Mouse (Mus musculus): ENCODE results near the gene Gmppa. TPM values are rescaled to one million over a fixed set of nuclear protein-coding genes. Genes with fewer than 3 reads are reported as not detected.

Gene Gmppa
- 54.8 and 55.8 TPM in 2 replicates for polyA plus RNA-seq (2016; fragmentation: Nextera tagmentation; extraction: Ambion mirVana)

DNA sequence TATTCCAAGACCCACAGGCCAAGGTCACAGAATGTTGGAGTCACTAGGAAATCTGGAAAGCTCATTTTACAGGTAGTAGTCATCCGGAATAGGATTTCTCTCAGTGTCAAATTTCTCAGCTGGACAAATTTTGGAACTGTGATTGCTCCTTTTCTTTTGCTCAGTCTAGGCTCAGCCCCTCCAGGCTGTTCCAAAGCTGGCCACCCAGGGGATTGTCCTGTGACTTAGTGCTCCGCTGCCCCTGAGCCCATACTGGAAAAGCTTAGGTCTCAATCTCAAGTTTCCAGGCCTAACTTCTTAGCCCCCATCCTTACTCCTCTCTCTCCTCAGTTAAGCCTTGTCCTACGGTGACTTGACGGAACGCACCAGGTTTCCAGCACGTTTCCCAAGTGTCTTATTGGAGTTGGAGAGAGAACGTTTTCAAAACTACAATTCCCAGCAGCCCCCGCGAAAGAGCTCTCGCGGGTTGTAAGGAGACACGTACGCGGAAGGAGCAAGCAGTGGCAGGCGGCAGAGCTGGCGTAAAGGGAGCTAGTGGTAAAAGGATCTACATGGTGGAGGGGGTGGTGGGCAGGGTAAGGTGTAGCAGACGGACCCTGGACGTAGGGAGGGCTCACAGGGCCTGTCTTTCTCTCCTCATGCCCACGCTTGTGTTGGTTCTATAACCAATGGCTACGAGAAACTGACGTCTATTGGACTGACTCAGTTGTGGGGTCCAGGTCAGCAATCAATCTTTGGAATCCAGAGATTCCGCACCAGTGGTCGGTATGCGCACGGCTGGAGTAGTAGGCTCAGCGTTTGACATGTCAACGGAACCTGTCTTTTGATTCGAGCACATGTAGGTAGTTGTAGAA is at the start of gene Gmppa:
Gene Gmppa, plus strand, starts transcription at position 456 of the 854 bp plus-strand sequence.
- Histone ChIP-seq H3K27me3 (peaks cover 12% of the 10 kb centered on the region; the same call in 1 of the 2 replicates), H3K9me3 (no peaks in the 10 kb centered on the region), H3K36me3 (replicated peaks) (no peaks in the 10 kb centered on the region; the same call in 1 of the 2 replicates), H3K4me1 (peaks cover 21% of the 10 kb centered on the region), H3K4me3 (replicated peaks) (peak within 1 kb of the TSS; percentile 62), H3K4me2 (peak within 1 kb of the TSS; percentile 79), H3K9ac (peak within 1 kb of the TSS; percentile 68), H3K27ac (peak within 1 kb of the TSS; percentile 38; the same call in 1 of the 2 replicates)
- 6% methylated on average over 28 of the region's 28 CpGs for WGBS
- ATAC-seq (ENCODE audit: low FRiP score): peak; percentile 86

DNA sequence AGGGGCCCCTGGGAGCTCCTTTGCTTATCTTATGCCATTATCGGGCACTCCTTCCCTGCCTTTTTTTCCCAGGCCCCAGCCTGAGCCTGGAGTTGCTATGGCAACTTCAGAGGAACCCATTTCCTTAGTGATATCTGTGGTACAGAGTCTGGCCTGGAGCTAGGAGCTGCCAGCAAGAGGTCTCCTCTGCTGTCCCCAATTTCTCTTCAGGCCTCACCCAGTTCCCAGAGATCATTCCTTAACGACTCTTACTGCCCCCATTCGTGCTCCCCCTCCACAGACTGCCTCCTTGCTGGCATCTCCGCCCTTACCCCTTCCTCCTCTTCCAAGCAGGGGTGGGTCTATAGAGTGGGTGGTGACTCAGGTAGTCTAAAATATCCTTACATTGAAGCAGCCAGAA is 49.6 kb upstream of the Gmppa start:
- Histone ChIP-seq H3K4me1 (peaks cover 61% of the 10 kb centered on the region), H3K36me3 (replicated peaks) (no peaks in the 10 kb centered on the region), H3K27ac (no peak overlapping the region), H3K4me2 (no peak overlapping the region), H3K27me3 (peaks cover 88% of the 10 kb centered on the region), H3K9ac (0 out of 2 replicates have a peak overlapping the region, but pooled peaks have one; percentile 4), H3K9me3 (no peaks in the 10 kb centered on the region), H3K4me3 (replicated peaks) (no peak overlapping the region)
- 39% methylated on average over 4 of the region's 4 CpGs for WGBS
- ATAC-seq (ENCODE audit: low FRiP score): no peak

DNA sequence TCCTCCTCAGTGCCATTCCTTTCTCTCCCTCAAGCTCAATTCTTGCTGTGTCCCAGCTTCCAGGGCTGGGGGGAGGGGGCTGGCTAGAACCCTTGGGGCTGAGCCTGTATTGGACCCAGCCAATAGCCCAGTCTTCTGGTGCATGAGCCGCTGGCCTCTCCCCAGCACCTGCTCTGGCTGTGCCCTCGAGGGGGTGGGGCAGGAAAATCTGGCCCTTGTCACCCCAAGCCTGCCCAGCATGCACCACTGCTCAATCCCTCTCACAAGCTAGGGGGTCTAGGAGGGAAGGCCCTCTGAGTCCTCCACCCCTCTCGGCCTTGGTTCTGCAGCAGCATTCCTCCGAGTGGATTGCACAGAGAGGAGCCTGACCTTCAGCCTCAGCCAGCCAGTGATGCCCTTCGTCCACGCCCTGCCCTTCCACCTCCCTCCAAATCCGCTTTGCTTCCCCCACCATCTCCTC is 48.2 kb upstream of the Gmppa start:
- 0 out of 2 replicates have a peak overlapping the region, but pooled peaks have one; percentile 33 for H3K9ac ChIP-seq
- peak overlapping the region; percentile 56 for H3K4me2 ChIP-seq
- no peaks in the 10 kb centered on the region for H3K9me3 ChIP-seq
- H3K36me3 ChIP-seq (replicated peaks): no peaks in the 10 kb centered on the region
- ATAC-seq (ENCODE audit: low FRiP score): no peak
- WGBS: 14% methylated on average over 7 of the region's 7 CpGs
- peaks cover 88% of the 10 kb centered on the region for H3K27me3 ChIP-seq
- peak overlapping the region; percentile 34 for H3K4me3 ChIP-seq (replicated peaks)
- no peak overlapping the region for H3K27ac ChIP-seq
- peaks cover 48% of the 10 kb centered on the region for H3K4me1 ChIP-seq

DNA sequence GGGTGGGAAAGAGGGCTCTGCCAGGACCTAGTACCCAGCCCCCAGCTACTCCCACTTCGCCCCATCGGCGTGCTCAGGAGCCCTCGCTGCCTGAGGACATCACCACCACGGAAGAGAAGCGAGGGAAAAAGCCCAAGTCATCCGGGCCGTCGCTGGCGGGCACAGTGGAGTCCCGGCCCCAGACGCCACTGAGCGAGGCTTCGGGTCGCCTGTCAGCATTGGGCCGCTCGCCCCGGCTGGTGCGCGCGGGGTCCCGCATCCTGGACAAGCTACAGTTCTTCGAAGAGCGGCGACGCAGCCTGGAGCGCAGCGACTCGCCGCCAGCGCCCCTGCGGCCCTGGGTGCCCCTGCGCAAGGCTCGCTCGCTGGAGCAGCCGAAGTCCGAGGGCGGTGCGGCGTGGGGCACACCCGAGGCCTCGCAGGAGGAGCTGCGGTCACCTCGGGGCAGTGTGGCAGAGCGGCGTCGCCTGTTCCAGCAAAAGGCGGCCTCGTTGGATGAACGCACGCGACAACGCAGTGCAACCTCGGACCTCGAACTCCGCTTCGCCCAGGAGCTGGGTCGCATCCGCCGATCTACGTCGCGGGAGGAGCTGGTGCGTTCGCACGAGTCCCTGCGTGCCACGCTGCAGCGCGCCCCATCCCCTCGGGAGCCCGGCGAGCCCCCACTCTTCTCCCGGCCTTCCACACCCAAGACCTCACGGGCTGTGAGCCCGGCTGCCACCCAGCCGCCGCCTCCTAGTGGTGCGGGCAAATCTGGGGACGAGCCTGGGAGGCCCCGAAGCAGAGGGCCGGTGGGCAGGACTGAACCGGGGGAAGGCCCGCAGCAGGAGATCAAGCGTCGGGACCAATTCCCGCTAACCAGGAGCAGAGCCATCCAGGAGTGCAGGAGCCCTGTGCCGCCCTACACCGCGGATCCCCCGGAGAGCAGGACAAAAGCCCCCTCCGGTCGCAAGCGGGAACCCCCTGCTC is 47.5 kb upstream of the Gmppa start:
- no peaks in the 10 kb centered on the region for H3K9me3 ChIP-seq
- no peak overlapping the region for H3K27ac ChIP-seq
- H3K9ac ChIP-seq: peak overlapping the region; percentile 33; the same call in 1 of the 2 replicates
- H3K4me3 ChIP-seq (replicated peaks): peak overlapping the region; percentile 34
- H3K36me3 ChIP-seq (replicated peaks): no peaks in the 10 kb centered on the region
- peak; percentile 30; the same call in 1 of the 2 replicates for ATAC-seq (ENCODE audit: low FRiP score)
- H3K27me3 ChIP-seq: peaks cover 84% of the 10 kb centered on the region
- WGBS: 3% methylated on average over 93 of the region's 94 CpGs
- H3K4me1 ChIP-seq: peaks cover 41% of the 10 kb centered on the region
- H3K4me2 ChIP-seq: peak overlapping the region; percentile 56

DNA sequence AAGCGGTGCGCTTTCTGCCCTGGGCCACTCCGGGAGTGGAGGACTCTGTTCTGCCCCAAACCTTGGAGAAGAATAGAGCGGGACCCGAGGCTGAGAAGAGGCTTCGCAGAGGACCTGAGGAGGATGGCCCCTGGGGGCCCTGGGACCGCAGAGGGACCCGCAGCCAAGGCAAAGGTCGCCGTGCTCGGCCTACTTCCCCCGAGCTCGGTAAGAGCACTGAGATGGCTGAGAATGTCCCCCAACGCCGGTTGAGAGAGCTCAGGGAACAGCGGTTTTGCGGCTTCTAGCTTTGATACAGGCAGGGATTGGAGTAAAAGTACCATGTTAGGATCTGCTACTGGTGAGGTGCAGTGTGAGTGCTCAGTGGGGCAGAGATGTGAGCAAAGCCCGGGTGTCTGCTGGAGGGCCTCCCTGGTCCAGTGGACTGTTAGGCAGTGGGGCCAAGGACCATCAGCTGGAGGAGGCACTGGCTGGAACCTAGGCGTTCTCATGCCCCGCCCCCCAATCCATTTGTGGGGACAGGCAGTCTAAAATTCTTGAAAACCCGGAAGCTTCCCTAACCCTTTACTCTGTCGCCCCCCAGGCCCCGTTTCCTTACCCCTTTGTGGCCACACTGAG is 46.7 kb upstream of the Gmppa start:
- Histone ChIP-seq H3K4me3 (replicated peaks) (peak overlapping the region; percentile 34), H3K9me3 (no peaks in the 10 kb centered on the region), H3K4me1 (peaks cover 41% of the 10 kb centered on the region), H3K36me3 (replicated peaks) (no peaks in the 10 kb centered on the region), H3K4me2 (peak overlapping the region; percentile 56), H3K27me3 (peaks cover 78% of the 10 kb centered on the region), H3K9ac (no peak overlapping the region), H3K27ac (no peak overlapping the region)
- ATAC-seq (ENCODE audit: low FRiP score): no peak
- WGBS: 18% methylated on average over 23 of the region's 23 CpGs

DNA sequence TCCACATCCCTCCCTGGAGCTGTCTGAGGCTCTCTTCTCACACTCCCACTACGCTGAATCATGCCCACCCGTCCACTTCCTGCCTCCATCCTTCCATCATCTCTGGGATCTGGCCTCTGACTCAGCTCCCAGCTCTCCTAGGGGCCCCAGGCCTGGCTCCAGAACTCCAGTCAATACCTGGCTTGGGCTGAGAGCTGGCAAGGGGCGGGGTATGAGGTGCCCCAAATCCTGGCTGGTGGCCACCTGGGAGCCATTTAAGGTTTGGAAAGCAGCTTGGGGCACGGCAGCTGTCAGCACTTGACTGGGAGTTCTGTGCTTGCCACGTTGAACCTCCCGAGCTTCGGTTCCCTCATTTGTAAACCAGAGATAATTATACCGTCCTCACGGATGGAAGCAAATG is 42.6 kb upstream of the Gmppa start:
- ATAC-seq (ENCODE audit: low FRiP score): no peak
- H3K9me3 ChIP-seq: no peaks in the 10 kb centered on the region
- no peaks in the 10 kb centered on the region for H3K36me3 ChIP-seq (replicated peaks)
- no peak overlapping the region for H3K4me3 ChIP-seq (replicated peaks)
- H3K27ac ChIP-seq: no peak overlapping the region
- H3K27me3 ChIP-seq: peaks cover 37% of the 10 kb centered on the region
- H3K9ac ChIP-seq: no peak overlapping the region
- no peak overlapping the region for H3K4me2 ChIP-seq
- 67% methylated on average over 9 of the region's 9 CpGs for WGBS
- H3K4me1 ChIP-seq: peaks cover 11% of the 10 kb centered on the region

DNA sequence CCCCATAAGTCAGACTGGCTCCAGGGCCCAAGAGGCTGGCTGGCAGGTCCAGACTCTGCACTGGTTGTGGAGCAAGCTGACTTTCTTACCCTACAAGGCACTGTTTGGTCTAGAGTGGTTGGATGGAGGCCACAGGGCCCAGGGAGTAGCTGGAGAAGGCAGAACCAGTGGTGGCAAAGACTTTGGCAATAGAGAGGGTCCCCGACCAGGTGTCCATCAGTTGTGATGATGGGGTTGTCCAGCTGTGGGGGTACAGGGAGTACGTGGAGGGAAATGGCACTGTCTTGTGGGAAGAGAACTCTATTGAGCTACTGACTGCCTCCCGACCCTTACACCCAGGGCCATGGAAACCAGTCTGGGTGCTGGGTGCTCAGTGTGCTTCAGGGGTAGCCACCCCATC is 41.9 kb upstream of the Gmppa start:
- no peaks in the 10 kb centered on the region for H3K36me3 ChIP-seq (replicated peaks)
- WGBS: 92% methylated on average over 3 of the region's 3 CpGs
- no peak overlapping the region for H3K4me3 ChIP-seq (replicated peaks)
- peaks cover 30% of the 10 kb centered on the region for H3K27me3 ChIP-seq
- ATAC-seq (ENCODE audit: low FRiP score): no peak
- no peak overlapping the region; the same call in 1 of the 2 replicates for H3K9ac ChIP-seq
- H3K4me1 ChIP-seq: peaks cover 11% of the 10 kb centered on the region
- no peak overlapping the region for H3K4me2 ChIP-seq
- H3K9me3 ChIP-seq: no peaks in the 10 kb centered on the region
- H3K27ac ChIP-seq: peak overlapping the region; percentile 32; the same call in 1 of the 2 replicates

DNA sequence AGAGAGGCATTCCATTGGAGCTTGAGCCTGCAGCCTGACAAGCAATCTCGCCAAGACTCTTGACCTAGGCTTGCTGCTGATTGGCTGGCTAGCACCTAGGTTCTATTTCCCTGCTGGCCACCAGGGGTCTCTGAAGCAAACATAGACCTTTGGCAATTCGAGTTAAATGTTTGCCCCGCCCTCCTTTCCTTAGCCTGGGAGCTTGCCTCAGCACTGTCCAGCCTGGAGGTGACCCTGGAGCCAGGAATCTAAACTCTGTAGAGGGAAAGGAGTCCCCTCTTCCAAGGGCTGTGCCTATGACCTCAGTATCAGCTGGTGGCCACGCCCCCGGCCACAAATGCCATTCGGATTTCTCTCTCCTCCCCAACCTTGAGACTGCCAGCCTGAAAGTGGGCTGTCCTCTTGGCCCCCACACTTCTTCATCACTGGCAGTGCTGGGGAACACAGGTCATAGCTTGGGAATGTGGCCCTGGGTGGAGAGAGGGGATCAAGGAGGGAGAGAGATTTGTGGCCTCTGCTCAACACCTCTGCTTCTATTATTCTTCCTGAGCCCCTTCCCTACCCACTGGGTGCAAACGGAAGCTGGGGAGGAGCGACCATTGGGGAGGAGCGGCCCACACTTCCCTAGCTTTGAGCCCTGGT is 36.8 kb upstream of the Gmppa start:
- no peak overlapping the region for H3K4me2 ChIP-seq
- peaks cover 12% of the 10 kb centered on the region; the same call in 1 of the 2 replicates for H3K36me3 ChIP-seq (replicated peaks)
- peak overlapping the region; percentile 63; the same call in 1 of the 2 replicates for H3K27ac ChIP-seq
- peaks cover 33% of the 10 kb centered on the region for H3K4me1 ChIP-seq
- no peaks in the 10 kb centered on the region for H3K9me3 ChIP-seq
- H3K4me3 ChIP-seq (replicated peaks): no peak overlapping the region
- no peak overlapping the region for H3K9ac ChIP-seq
- WGBS: 11% methylated on average over 9 of the region's 9 CpGs
- ATAC-seq (ENCODE audit: low FRiP score): peak; percentile 66
- H3K27me3 ChIP-seq: no peaks in the 10 kb centered on the region

DNA sequence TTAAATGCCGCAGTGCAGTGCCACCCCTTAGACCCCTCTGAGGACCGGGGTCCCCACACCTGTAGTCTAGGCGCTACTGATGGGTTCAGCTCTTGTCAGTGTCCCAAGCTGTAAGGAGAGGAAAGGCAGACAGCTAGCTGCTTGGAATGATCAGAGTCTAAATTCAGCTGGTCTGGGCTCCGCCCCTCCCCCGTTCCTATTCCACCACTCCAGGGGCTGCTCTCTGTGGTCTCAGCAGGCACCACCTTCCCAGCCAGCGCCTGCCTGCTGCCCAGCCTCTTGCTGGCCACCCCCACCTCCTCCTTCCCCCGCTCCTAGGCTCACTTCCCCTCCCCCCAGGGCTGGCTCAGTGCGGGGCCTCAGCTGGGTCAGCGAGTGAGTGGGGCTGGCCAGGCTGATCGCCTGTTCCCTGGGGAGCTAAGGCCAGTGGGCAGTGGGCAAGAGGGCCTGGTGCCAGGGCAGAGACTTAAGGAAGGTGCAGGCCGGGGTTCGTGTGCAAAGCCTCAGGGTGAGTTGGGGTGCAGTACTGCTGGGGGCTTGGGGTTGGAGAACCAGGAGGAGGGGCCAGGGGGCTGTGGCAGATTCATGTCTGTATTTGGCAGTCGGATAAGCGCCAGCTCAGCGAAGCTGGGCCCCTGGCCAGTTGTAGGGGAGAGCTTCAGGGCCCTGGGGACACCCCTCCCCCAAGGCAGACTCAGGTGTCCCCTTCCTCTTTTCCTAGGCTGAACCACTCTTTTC is 35.8 kb upstream of the Gmppa start:
- H3K4me3 ChIP-seq (replicated peaks): 0 out of 2 replicates have a peak overlapping the region, but pooled peaks have one; percentile 6
- peak overlapping the region; percentile 63 for H3K27ac ChIP-seq
- peak; percentile 77 for ATAC-seq (ENCODE audit: low FRiP score)
- no peak overlapping the region for H3K9ac ChIP-seq
- H3K4me2 ChIP-seq: peak overlapping the region; percentile 38
- H3K4me1 ChIP-seq: peaks cover 35% of the 10 kb centered on the region
- no peaks in the 10 kb centered on the region for H3K27me3 ChIP-seq
- 7% methylated on average over 14 of the region's 15 CpGs for WGBS
- H3K9me3 ChIP-seq: no peaks in the 10 kb centered on the region
- H3K36me3 ChIP-seq (replicated peaks): peaks cover 12% of the 10 kb centered on the region; the same call in 1 of the 2 replicates

DNA sequence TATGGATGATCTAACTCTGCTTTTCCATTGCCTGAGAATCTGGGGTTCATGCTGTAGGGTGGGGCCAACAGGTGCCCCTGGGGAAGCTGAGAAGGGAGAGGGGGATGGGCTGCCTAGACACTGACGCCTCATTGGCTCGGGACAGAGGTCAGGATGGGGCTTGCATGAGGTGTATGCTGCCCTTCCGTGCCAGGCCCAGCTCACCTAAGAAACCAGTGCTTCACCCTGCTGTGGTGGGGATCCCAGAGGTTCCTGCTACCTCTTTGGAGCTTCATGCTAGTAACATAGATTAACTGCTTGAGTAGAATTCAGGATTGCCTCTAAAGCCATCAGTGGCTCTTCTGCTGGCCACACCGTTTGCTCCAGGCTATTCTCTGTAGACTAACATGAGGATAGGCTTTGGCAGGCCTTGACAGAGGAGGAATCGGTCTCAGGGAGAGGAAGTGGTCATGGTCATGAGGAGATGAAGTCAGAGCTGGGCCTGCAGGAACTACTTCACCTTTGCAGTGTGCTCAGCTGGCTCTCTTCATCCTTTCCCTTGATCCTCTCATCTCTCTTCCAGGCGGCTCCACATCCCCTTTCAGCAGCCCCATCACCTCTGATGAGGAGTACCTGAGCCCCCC is 35.1 kb upstream of the Gmppa start:
- H3K4me1 ChIP-seq: peaks cover 35% of the 10 kb centered on the region
- no peak overlapping the region for H3K9ac ChIP-seq
- no peaks in the 10 kb centered on the region for H3K27me3 ChIP-seq
- no peaks in the 10 kb centered on the region for H3K9me3 ChIP-seq
- peak overlapping the region; percentile 38 for H3K4me2 ChIP-seq
- no peak overlapping the region for H3K27ac ChIP-seq
- no peak; the same call in 1 of the 2 replicates for ATAC-seq (ENCODE audit: low FRiP score)
- no peak overlapping the region for H3K4me3 ChIP-seq (replicated peaks)
- H3K36me3 ChIP-seq (replicated peaks): peaks cover 12% of the 10 kb centered on the region; the same call in 1 of the 2 replicates
- 37% methylated on average over 6 of the region's 6 CpGs for WGBS
